Mouse (Mus musculus): ENCODE measurements at regions not wholly inside any gene's neighbourhood (a gene's known extent, or its start where the extent isn't known, plus 50 kb on each side); places are given as distances from the start of the nearest gene placed in this dataset.
A peak's percentile ranks its signal among the peaks of the same experiment; 100 is the strongest.

DNA sequence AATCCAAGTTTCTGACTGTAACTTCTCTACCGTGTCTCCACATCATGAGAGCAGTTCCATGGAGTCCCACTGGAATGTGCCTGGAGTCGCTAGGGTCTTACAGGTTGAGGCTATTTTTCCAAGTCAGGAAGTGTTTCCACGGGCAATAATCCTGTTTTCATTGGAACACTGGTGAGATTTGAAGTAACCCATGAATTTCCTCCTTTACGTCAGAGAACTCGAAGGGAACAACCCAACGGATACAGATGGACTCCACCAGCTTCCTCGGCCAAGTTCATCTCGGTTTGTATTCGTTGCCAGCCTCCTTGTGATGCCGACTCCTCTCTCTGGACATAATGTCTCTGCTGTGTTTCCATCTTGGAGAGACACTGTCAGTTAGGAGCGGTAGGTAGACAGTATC lies 237.4 kb upstream of the Ankrd55 start:
- DNase-seq (ENCODE audit: low spot score in 2 of 2) = no peak
- intact Hi-C loops (cut with DNase I) = no loop called here

DNA sequence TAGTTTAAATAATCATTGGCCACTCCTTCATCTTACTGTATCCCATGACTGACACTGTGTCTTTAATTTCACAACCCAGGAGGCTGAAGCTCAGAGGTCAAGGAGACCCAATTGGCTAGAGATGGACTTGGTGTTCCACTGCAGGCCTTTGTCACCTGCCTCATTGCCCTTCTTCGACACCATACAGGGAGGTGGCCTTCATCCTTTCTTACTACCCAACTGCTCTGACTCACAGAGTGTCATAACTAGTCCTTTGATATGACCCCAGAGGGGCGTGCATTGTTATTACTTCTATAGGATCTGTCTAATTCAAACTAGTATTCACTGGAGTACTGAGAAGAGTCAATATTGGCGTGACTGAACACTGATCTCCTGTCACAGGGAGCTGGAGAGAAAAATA lies 236.2 kb upstream of the Ankrd55 start:
- DNase-seq (ENCODE audit: low spot score in 2 of 2) = no peak
- intact Hi-C loops (cut with DNase I) = no loop called here

DNA sequence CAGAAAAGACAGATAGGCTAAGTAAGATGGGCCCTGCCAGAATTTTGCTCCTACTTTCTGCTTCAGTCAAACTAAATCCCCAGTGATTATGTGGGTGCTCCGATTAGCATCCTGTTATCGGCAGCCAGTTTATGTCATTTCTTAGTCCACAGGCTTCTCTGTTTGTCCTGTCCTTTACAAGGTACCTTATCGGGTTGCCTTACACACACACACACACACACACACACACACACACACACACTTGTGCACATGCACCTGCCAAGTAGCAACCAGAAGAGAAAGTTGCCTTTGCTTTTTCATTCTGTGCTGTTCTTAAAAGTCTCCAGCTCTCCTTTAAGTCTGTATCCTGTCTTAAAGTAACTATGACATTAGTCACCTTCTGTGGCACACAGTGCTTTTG lies 235.8 kb upstream of the Ankrd55 start:
- intact Hi-C loops (cut with DNase I) = no loop called here
- DNase-seq (ENCODE audit: low spot score in 2 of 2) = no peak

DNA sequence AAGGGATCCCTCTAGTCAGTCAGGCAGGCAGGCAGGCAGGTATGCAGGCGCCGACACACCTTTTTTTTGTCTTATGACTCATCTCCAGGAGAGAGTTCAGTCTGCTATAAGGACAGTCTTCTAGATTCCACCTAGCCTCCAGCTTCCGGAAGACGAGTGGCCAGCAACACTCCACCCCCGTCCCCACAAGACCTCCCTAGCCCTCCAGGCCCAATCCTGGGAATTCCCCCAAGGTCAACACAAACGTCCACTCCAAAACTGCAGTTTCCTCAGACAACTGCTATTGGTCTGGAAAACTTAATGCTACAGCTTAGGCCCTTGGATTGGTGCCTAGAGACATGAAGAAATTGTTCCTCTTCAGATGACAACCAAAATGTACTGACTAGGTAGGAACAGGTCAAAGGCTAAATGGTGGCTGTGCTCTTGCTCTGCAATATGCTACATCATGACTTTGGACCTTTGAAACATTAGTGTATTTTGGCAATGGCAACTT lies 233.3 kb upstream of the Ankrd55 start:
- DNase-seq (ENCODE audit: low spot score in 2 of 2) = no peak
- intact Hi-C loops (cut with DNase I) = no loop called here

DNA sequence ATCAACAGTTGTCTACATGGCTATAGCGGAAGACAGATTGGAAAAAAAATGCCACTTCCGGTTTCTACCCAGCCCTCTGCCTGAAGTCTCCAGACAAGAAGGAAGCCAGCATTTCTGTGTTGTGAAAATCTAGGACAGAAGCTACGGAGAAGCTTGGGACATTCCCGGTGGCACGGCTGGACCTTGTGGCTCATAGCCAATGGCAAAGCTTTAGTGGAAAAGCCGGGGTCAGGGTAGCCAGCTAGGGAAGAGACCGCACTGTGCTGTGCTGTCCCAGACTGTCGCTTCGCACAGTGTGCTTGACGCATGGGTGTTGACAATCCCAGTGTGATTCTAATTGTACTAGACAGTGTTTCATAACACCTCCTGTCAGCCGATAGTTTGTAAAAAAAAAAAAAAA lies 230.0 kb upstream of the Ankrd55 start:
- peak in 1 of 2 experiments; percentile 15 for DNase-seq (ENCODE audit: low spot score in 2 of 2)
- intact Hi-C loops (cut with DNase I) = no loop called here

DNA sequence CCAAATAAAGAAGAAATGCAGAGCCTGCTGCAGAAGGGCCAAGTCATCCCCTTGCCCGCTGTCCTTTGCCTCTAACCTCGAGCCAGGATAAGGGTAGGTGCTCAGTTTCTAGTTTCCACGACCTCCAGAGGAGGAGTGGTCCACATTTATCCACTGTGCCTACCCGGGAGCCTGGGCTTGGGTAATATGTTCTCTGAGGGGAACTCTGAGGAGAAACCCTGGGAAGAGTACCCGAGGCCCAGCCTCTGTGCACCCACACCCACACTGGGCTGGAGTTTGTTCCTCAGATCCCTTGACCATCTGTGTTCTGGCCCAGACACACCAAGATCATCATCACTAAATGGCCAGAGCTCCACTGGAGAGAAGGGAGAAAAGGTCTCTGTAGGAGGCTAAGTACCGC lies 229.5 kb upstream of the Ankrd55 start:
- DNase-seq (ENCODE audit: low spot score in 2 of 2) = no peak
- intact Hi-C loops (cut with DNase I) = no loop called here

DNA sequence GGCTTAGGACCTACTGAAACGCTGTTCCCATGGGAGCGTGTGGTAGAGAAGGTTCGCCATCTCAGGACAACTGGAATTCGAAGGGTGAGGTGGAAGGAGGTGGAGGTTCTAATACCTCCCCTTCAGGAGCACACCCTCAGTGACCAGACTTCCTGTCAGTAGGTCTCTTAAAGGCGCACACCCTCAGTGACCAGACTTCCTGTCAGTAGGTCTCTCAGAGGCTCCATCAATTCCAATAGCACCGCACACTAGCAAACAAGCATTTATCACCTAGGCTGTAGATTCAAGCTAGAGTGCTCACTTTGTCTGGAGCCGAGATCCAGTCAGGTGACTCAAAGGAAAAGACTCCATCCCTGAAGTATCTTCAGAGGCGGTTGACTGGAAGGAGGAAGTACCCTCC lies 226.2 kb upstream of the Ankrd55 start:
- DNase-seq (ENCODE audit: low spot score in 2 of 2) = no peak
- intact Hi-C loops (cut with DNase I) = no loop called here

DNA sequence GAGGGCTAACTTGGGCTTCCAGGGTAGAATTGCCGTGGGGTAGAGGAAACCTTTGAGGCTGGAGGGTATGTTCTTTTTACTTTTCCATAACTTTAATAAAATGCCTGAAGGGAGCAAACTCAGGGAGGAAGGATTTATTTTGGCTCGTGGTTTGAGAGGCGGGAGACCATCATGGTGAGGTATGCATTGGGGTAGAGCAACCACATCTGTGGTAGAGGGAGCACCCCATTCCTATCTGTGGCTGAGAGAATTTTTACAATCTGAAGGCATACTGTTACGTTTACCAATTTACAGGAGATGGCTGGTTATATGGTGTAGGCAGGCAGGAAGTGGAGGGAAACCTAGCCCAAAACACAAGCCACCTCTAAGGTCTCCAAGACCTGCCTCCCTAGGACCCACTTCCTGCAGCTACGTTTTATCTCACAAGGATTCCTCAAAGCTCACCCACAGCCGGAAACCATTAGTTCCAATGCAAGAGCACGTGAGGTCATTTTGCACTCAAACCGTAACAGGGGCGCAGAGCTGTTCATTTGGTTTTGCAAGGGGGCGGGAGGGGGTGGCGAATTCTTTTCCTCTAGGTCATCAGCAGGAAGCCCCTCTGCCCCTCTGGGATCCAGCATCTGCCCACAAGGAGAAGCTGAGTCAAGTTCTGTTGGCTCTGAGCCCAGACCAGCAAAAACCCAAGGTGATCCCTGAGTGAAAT lies 224.7 kb upstream of the Ankrd55 start:
- intact Hi-C loops (cut with DNase I) = no loop called here
- no peak for DNase-seq (ENCODE audit: low spot score in 2 of 2)

DNA sequence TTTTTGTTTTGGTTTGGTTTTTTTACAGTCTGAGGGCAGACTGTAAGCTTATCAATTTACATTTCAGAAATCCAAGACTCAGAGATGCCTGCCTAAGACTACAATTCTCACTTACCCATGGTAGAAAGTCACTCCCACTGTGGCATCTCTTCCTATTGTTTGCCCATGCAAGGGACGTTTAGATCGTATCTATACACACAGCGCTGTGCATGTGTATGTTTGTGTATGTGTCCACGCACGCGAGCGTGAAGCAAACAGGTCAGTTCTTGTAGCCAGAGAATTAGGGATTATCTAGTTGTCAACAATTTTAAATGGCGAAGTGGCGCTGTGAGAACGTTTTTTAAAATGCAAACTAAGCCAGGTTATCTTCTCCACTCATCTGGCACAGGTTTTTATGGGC lies 223.6 kb upstream of the Ankrd55 start:
- no peak for DNase-seq (ENCODE audit: low spot score in 2 of 2)
- intact Hi-C loops (cut with DNase I) = no loop called here

DNA sequence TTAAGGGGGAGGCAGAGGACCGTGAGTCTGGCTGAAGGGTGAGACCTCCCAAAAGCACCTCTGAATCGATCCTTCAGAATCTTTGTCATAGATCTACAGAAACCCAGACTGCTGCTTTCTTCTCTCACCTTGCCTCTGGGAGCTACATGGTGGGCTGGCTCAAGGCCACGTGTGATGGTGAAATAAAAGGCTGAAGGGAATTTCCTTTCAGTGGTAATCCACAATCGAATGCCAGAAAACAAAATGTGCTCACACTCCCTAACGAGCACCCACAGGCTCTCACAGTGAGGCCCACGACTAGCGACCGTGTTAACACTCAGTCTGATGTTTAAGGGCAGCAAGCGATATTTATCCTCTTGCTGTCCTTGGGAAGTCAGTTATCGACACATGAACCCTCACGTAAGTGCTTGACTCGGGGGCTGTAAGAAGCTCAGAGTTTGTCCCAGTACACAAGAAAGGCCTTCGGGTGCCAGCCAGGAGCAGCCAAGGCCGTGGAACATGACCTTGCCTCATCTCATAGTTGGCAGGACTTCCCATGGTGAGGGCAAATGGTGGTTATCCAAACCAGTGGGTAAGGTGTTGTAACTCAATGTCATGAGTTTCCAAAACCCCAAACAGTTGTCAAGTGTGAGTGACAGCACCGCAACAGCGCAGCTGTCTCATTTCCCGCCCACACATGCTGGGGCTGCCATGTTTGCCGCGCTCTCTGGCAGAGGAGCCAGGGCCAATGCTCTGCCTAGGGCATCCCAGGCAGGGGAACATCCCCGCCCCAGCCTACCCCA lies 221.0 kb upstream of the Ankrd55 start:
- intact Hi-C loops (cut with DNase I) = no loop called here
- DNase-seq (ENCODE audit: low spot score in 2 of 2) = no peak

DNA sequence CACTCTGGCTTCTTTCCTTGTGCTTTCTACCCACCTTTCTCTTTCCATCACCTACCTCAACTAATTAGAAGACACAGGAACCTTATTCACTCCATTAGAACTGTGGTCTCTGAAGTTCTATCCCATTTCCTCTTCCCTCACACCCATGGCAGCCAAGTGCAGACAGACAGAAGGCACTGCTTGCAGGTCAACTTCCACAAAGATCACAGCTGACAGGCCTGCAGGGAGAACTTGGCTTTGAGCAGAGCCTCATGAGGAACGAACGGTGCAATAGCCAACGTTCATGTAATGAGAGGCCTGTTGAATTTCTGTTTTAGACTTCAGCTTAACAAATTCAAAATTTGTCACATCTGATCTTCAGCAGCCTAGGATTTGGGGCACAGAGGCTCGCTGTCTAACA lies 217.5 kb upstream of the Ankrd55 start:
- no peak for DNase-seq (ENCODE audit: low spot score in 2 of 2)
- intact Hi-C loops (cut with DNase I) = no loop called here

DNA sequence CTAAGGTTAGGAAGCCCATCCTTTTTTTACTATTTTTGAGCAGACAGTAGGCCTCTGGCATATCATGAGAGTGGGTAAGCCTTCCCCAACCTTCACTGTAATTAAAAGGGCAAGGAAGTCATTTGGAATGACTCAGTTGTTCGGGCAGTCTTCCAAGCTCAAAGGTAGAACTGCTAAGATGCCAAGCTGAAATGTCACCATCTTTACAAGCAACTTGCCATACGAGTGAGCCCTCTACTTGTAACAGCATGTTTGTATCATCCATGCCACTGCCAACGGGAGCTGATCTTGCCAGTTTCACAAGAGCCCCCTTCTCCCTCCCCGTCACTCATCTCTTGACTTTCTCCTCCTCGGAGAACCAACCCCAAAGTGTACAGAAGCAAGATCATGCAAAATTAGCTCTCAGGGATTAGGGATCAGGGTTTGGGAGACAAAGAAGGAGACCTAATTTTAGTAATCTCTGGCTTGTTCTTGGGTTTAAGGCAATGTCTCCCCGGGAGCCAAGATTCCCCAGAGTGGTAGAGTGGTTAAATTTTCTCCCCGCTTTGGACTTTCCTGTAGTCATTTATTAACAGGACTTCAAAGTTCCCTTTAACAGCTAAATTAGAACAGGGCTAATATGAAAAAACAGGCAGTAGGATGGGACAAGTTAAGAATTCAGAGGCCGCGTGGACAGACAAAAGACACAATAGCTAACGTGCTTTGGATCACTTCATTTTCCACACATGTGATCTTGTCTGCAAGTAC lies 216.9 kb upstream of the Ankrd55 start:
- intact Hi-C loops (cut with DNase I) = no loop called here
- no peak for DNase-seq (ENCODE audit: low spot score in 2 of 2)

DNA sequence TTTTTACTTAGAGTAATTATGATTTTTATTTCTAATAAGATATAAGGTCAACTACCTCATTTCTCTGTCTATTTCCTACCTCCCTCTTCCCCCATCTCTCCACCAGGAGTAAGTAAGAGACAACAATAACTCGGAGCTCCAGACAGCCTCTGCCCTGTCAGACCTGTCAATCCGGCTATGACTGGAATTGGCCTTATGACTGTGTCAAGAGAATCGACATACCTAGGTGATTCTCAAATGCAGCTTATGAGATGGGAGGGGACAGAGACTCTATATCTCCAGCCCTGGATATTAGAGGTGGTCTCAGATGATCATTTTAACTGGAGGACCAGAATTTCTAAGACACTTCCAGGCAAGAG lies 216.3 kb upstream of the Ankrd55 start:
- DNase-seq (ENCODE audit: low spot score in 2 of 2) = no peak
- intact Hi-C loops (cut with DNase I) = no loop called here

DNA sequence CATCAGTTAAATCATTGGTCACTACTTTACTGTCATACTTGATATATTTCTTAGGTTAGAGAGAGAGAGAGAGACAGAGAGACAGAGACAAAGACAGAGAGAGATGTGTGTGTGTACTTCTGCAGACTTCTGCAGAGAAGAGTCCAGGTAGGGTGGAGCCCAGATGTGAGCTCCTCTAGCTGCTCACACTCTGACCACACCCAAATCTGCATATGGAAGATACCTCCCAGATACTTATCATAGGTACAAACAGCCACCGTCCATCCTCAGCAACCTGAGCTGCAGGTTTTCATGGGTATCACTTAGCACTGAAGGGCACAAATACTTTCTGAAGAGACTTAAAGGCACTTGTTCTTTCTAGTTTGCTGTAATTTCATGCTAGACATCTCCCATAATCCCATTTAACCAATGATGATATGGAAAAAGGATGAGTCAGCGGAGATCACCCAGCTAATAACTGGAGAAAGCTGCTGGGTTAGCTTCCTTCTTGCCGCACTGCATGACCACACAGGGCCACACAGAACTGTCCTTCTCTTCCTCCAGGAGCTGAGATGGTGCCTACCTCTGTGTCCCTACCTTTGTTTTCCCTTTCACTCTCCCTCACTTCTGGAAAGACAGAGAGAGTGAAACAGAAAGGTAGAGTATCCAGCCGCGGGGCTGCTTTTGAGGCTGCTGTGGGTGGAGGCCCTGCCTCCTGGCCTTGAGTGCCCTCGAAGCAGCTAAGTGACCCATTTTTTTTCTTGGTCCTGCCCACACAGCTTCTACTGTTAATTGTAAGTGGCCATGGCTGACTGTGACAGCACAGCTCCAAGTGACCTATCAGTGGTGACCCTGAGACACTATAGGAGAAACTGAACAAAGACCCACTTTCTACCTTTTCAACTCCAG lies 214.5 kb upstream of the Ankrd55 start:
- intact Hi-C loops (cut with DNase I) = no loop called here
- no peak for DNase-seq (ENCODE audit: low spot score in 2 of 2)

DNA sequence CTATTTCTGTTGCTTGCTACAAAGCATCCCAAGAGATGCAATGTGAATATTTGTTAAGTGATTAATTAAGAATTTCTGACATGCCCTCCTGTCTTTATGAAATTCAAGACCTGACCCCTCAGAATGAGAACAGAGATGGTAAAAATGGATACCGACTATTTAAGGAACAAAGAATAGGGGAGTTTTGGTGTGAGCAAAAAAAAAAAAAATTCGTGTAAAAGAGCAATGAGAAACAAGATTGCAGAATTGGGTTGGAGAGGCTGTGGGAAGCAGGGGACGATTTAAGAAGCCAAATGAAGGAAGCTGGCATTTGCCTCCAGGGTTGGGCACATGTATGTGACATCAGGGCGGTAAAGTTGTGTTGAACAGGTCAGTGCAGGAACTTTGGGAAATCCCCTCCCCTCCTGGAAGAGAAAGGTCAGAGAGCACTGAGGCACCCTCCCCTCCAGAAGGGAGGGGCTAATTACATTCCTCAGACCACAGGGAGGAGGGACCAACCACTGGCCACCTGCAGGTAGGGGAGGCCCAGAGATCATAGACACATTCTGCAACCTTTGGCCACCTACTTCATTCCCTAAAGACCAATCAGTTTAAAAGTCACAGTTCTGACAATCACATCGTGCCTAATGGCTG lies 212.3 kb upstream of the Ankrd55 start:
- DNase-seq (ENCODE audit: low spot score in 2 of 2) = no peak
- intact Hi-C loops (cut with DNase I) = no loop called here

DNA sequence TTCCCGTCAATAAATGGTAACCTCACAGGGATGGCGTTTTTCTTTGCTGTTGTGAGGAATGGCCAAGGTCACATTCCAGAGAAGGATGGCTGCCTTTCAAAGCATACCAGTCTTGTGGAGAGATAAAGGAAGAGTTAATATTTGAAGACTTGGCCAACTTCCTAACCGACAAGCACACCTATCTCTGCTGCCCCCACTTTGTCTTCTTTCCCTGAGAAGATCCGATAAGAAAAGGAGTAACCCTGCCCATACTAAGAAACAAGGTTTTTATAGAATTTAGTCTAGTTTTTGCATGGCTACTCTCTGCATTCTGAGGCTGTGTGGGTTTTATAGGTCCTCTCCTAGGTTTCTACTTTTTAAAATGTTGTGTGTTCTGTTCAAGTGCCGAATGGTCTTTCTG lies 210.2 kb upstream of the Ankrd55 start:
- intact Hi-C loops (cut with DNase I) = no loop called here
- no peak for DNase-seq (ENCODE audit: low spot score in 2 of 2)

DNA sequence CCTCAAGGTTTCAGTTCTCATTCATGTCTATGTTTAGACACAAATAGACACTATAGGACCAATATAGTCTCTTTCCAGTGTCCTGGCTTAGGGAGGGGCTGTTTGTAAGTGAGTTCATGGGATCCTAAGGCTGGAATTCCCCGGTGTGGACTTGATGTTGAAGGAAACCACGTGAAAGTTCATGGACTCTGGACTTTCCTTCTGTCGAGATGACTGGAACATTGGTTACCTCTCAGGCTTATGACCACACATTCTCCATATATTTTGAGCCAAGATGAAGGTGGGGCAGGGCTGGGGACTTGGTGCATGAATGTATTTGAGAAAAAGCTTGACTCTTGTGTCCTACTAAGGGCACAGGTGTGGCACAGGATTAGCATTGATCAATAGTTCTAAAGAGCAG lies 206.3 kb upstream of the Ankrd55 start:
- intact Hi-C loops (cut with DNase I) = no loop called here
- no peak for DNase-seq (ENCODE audit: low spot score in 2 of 2)

DNA sequence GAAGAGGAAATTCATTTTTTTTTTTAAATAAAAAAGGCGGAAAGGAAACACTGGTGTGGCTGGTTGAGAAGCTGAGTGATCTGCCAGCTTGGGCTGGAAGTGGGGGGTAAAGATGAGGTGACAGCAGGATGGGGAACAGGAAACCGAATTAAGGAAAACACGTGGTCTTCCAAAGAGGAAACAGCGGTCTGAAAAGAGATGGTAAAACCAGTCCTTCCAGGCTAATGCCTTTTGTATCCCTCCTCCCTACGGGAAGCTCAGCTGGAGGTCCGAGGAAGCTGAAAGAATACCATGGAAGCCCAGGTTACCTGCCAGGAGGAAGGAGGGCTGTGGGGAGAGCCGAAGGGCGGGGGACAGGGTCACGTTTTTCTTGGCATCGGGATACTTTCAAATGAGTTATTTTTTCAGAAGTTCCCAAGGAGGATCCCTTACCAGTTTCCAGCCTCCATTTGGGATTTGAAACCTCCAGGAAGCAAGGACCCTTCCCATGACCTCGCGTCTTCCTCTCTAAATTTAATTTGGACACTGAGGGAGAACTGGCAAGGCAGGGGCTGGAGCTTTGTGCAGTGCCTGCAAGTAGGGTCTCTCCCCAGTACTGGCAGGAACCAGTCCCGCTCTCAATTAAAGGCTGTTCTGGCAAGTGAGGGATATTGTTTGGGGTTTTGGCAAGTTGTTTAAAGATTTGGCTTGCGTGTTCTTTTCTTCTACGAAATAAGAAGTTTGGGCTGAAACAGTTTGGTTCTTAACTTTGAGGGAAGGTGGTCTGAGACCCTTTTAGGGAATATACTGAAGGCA lies 203.6 kb upstream of the Ankrd55 start:
- DNase-seq (ENCODE audit: low spot score in 2 of 2) = no peak
- intact Hi-C loops (cut with DNase I) = no loop called here

DNA sequence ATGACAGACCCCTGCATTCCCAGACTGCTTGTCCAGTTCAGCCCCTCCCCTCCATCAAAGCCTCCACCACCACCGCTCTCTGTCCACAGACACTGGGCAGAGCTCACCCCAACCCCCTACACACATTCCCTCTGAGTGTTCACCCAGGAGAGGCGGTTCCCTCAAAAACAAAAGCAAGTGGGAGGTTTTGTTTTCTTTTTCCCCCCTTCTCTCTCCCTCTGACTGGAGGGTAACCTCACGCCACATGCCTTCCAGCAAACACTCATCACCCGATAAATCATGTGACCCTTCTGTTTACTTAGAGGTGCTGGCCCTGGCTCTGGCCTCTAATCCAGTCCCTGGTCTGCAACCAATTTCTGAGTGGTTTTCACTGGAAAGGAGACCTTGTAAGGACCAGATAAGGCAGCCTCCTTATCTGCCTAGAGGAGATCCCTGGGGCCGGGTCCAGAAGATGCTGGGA lies 199.9 kb upstream of the Ankrd55 start:
- intact Hi-C loops (cut with DNase I) = no loop called here
- DNase-seq (ENCODE audit: low spot score in 2 of 2) = no peak
